Mouse (Mus musculus): ENCODE results near the gene Tmem156.

Gene Tmem156

DNA sequence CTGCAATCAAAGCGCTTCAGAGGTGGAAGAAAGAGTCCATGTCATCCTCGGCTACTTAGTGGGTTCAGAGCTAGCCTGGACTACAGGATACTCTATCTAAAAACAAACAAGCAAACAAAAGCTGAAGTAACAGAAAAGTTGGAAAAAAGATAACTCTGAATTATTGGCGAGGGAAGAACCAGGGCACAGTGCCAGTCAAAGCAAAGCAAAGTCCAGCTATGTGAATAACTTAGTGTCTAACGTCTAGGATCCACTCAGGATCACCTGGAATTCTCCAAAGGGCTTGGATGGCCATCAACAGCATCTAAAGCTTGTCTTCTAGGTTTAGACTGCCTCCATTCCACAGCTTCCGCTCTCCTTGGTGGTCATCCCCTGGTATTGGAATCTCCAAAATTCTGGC lies 5.5 kb upstream of the Tmem156 start:
- no peak for DNase-seq (ENCODE audit: inconsistent ontology term)

DNA sequence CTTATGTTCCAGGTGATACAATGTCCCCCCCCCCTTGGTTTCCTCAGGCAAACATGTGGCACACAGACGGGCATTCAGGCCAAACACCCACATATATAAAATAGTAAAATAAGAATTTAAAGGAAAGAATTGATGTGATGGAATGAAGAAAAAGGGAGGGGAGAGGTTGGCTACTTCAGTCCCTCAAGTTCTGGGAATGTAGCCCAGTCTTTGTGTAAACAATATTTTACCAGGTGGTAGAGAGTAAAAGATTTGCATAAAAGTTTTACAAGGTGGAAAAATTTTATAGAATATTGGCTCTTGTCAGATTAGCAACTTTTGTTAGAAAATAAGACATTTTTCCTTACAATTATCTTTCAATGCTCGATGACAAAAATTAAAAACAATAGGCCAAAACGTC lies 4.9 kb upstream of the Tmem156 start:
- no peak for DNase-seq (ENCODE audit: inconsistent ontology term)

DNA sequence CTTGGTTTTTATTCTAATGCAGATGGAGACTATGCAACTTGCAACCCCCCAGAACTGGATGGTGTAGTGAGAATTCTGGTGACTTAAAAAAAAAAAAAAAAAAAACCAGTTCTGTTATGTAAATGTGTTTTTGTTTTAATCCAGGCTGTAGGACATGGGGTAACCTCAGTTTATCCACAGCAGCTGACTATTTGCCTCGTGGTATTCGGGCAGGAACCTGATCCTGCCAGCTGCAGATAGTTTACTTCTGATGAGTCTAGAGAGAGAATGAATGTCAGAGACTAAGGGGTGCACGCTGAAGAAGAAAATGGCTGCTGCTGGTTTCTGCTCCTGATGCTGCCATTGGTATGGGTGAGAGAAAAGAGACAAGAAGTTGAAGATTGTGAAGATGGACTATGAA lies 4.2 kb upstream of the Tmem156 start:
- no peak for DNase-seq (ENCODE audit: inconsistent ontology term)

DNA sequence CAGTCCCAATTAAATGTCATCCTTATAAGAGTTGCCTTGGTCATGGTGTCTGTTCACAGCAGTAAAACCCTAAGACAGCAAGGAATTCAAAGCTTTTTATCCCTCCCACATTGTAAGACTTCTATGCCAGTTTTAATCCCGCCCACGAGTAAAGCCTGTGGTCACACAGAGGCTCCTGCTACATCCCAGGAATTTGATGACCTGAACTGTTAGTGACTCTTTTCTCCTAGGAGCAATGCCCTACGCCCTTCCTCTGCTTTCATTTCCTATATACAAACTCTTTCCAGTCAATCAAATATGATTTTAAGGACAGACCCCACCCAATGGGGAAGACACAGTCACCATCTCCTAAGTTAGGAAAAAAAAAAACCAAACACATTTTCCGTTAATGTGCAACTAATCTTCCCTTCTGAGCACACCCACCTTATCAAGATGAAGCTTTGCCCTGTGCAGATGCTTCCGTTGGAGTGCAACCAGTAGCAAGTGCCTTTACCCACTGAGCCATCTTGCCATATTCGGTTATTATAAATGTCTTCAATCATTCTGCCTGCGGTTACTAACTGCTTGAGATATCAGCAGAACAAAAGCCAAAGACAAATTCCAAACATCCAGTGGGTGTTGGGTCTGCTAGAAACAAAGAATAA lies 3.1 kb upstream of the Tmem156 start:
- no peak for DNase-seq (ENCODE audit: inconsistent ontology term)

DNA sequence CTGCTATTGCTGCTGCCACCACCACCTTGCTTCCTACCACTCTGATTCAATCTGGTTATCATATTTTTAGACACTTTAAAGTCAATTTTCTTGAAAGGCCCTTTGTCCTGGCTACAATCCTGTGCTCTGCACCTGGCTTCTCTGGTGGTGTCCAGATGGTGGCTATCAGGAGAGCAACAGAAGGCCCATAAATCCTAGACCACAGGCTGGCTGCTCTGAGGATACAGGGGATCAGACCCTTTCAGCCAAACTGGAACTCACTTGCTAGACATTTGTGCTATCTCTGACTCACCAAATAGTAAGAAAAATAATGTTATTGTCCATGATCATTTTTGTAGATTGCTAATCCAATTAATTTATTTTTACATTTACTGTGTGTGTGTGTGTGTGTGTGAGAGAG lies 1.8 kb upstream of the Tmem156 start:
- peak; percentile 54 for DNase-seq (ENCODE audit: inconsistent ontology term)

DNA sequence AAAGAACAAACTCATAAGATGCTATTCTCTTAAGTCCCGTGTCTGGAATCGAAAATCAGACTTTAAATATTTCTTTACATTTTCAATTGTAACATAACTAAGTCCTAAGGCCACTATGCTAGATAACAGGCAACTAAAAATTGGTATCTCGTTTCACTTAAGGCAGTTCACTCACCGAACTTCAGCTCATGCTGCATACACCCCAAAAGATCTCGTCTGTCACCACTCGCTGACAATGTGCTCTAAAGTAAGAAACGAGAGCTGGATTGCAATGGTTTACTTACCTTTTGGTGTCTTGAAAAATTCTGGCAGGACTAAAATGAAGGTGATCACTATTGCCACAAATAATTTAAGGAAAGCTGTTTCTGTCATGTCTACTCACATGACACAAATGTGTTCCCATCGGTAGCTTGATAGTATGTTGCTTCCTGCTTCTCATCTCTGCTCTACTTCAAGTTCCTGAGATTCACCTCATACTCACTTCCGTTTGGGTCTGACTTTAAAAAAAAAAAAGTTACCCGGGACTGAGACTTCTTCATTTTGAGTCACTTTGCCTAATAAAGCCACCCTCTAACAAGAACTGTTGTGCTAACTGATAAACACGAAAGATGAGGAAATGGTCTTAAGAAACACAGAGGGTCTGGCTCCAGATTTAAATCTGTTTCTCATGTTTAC lies 611 bp downstream of the Tmem156 start:
- no peak for DNase-seq (ENCODE audit: inconsistent ontology term)

DNA sequence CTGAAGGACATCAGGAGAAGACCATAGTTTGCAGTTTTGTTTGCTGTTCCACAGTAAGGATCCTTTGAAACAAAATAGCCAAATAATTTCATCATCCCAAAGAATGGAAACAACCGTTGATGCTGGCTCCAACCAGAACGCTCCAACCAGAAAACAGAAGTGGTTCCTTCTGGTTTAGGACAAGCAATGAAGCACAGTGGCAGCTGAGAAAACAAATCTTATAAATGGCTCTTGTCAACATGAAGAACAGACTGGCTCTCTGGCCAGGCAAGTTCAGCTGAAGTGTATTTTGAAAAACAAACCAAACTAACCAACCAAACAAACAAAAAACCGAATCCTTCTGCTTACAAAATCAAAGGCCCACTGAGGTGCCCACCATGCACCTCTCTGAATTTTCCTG lies 2.2 kb downstream of the Tmem156 start:
- no peak for DNase-seq (ENCODE audit: inconsistent ontology term)

DNA sequence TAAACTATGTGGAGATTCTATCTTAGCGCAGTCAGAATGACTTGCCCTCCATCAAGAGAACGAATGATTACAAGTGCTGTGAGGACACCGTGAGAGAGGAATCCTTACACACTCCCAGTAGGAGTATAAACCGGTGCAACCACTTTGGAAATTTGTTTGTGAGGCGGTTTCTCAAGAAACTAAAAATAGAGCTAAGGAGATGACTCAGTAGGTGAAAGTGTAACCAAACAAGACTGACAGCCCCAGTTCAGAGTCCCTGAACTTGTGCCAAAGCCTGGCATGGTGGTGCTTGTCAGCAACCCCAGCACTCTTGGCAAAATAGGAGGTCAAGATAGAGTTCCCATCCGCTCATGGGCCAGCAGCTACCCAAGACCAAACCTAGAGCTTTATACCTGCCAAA lies 5.4 kb downstream of the Tmem156 start:
- no peak for DNase-seq (ENCODE audit: inconsistent ontology term)

DNA sequence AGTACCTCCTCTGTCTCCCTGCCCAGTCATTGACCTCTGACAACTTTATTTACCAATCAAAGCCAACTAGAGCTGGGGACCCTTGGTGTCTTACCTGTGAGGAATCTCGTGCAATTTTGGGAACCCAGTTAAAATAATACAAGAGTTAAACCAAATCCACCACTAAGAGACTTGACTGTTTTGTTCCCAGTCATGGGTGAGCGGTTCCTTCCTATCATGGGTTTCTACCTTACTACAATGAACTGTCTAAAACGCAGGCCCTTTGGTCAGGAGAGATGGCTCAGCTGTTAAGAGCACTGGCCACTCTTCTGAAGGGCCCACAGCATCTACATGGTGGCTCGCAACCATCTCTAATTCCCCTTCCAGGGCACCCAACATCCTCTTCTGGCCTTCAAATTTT lies 10.1 kb downstream of the Tmem156 start:
- no peak for DNase-seq (ENCODE audit: inconsistent ontology term)

DNA sequence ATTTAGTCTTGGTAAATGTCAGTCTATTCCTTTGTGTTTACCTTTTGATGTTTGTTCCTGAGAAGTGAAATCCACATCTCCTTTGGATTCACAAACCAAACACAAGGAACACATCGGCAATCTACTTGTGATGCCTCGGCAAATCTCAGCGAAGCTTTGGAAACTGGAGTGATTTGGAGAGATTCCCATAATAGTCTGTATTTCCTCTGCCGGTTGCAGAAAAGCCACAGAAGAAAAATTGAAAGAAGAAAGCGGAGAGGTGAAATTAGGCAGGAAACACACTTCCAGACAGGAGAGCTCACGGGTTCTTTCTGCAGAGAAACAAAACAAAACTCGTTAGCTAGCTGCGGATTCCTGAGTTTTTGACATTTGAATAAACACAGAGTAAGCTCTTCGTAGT lies 12.1 kb downstream of the Tmem156 start:
- DNase-seq (ENCODE audit: inconsistent ontology term): no peak

DNA sequence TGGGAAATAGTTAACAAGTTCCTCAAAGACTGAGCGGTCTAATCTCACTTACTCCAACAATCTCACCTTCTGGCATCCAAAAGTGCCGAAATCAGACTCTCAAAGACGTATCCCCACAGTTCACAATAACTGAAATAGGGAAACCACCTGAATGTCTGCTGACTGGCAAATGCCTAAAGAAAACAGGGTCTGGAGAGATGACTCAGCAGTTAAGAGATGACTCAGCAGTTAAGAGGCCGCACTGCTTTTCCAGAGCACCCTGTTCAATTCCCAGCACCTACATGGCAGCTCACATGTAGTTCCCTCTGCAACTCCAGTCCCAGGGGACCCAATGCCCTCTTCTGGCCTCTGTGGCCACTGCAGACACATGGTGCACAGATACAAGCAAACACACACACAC lies 13.9 kb downstream of the Tmem156 start:
- DNase-seq (ENCODE audit: inconsistent ontology term): no peak

DNA sequence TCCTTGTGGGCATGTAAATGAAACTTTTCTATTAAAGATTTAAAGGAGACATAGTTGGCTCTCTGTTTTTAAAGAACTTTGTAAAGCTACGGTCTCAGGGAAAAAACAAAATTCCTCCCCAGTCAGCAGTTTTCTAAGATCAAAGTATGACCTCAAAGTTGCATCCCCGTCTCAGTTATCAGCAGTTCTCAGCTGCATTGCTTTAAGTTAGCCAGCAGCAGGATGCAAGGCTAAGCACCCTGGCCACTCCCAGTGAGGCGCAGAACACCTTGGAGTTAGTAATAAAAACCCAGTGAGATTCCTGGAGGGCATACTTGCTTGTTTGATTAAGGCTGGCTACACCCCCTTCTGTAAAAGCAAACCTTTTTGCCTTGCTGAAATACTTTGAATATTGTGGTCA lies 15.2 kb downstream of the Tmem156 start:
- no peak for DNase-seq (ENCODE audit: inconsistent ontology term)

DNA sequence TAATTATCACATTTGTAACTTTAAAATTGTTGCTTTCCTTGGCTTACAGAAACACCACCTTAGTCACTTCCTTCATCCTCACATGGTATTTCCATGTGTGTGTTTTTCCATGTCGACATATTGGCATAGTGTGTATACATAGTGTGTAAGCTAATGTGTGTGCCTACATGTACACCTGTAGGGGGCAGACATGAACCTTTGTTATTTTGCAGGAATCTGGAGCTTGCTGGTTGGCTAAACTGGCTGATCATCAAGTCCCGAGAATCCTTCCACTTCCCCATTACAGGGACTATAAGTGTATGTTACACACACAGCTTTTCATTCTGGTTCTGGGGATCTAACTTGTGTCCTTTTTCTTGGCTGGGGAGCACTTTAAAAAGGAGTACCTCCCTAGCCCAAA lies 15.8 kb downstream of the Tmem156 start:
- no peak for DNase-seq (ENCODE audit: inconsistent ontology term)

DNA sequence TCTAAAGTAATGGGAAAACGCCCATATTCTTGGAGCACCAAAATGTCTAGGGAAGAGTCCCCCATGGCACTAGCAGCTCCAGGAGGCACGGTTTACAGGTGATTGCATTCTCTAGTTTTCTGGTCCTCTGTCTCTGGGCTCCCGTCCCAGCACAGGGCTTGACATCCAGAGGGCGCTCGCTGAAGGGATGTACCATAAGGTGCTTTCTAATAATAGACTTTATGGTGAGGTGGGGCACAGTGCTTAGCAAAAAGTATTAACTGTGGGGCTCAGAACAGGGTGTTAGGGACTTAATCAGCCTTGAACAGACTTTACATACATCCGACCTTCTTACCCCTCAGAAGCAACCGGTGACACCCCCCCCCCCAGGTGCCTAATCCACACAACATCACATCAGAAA lies 17.2 kb downstream of the Tmem156 start:
- DNase-seq (ENCODE audit: inconsistent ontology term): no peak

DNA sequence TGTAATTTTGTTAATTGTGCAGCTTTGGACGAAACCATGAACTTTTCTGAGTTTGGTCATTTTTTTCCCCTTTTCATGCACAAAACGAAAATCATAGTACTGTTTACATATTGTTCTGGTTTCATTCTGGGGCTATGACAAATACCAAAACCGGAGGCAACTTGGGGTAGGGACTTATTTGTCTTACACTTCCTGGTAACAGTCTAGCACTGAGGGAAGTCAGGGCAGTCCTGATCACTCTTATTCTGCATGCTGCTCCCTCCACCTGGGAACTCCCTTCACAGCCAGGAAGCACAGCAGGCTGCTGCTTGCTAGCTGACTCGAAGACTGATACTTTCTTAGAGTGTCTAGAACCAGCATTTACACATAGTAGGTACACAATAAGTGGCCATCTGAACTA lies 18.7 kb downstream of the Tmem156 start:
- DNase-seq (ENCODE audit: inconsistent ontology term): no peak

DNA sequence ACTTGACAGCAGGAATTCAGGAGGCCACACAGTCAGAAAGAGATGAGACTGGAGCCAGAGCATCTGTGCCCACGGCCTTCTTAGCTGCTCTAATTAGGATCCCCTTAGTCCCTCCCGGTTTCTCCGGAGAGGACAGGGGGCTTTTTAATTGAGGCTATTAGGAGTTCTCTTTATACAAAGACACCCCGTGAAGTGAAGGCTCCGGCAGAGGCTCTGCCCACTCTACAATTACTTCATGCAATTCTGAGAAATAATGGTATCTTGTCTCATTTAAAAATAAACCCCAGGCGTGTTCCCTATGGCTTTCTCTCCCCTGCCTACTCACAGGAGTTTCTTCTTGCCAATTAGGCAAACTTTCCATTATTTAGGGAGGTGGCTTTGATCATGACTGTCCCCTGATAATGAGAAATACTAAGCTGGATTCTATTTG lies 20.2 kb downstream of the Tmem156 start:
- peak; percentile 85 for DNase-seq (ENCODE audit: inconsistent ontology term)

DNA sequence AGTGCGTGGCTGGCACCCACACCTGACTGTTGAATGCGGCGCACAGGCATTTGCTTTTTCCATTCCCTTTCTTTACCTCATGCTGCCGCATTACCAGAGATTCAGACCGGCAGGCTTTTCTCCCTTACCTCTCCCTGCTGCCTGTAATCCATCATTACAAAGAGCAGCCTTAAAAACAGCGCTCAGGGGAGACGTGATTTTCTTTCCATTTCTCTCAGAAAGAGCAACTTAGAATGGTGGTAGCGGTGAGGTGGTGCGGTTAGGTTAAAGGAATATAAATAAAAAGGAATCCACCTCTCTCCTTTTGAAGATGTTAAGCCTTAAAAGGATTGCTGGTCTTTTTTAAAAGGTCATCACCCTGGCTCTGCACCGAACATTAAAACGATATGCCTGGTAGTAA lies 22.1 kb downstream of the Tmem156 start:
- no peak for DNase-seq (ENCODE audit: inconsistent ontology term)

DNA sequence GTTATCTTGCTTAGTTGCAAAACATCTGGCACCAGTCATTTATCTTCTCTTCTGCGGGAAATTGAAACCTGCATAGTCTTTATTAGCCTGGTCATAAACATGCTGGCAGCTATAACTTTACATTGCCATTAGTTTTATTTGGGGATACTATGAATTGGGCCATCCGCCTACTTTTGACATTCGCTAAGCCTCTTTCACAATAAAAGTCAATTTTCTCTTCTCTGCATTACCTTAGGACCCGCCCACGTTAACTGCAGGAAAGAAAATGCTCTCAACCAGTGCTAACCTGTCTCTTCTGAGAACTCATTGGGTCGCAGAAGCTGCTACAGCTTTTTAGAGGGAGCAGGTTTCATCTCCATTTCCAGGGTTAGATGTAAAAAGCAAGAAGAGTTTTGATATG lies 23.8 kb downstream of the Tmem156 start:
- no peak for DNase-seq (ENCODE audit: inconsistent ontology term)

DNA sequence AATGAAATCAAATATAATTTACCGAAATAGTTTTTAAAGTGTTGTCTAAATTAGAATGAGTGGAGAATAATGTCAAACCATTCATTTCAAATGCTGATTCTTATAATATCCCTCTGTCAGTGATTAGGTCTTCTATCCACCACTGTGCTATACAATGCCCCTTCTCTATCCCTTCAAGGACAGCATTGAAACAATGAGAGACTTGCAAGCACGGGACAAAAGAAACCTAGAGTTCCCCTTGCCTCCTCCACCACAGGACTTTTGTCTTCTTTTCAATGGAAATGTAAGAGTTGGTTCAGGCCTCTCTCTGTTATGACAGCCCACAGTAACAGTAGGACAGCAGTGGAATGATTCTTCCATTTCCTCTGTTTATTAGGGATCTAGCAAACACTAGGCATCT lies 28.7 kb downstream of the Tmem156 start:
- no peak for DNase-seq (ENCODE audit: inconsistent ontology term)

DNA sequence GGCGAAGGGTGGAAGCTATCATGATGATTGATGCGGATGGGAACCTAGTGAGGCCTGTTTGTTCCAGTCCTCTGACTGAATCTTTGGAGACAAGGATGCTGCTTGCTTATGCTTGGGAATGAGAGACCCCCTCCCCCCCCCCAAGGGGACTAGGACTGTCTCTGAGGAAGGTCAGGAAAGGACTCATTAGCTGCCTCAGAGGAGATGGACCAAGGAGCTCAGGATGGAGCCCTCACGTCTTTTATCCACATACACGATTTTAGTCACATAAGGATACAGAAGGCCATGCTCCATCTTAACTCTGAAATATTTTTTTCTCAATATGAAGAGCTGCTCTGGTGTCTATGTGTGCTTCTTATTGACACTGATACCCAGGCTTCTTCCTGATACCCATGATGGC lies 29.7 kb downstream of the Tmem156 start:
- no peak for DNase-seq (ENCODE audit: inconsistent ontology term)

DNA sequence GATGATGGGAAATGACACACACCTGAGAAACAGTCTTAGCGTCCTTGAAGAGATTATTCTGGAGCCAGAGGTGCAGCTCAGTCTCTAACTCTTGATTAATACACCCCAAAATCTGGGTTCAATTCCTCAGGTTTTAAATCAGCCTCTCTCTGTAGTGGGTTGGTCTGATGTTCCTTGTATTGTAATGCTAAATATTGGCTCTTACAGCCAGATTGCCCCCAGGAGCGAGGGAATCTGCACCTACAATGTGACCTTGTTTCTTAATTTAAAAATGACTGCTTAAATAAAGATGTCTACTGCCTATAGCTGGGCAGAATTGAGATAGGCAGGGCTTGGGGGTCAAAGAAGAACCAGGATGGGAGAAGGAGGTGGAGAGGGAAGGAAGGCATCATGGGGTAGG lies 32.1 kb downstream of the Tmem156 start:
- no peak for DNase-seq (ENCODE audit: inconsistent ontology term)

DNA sequence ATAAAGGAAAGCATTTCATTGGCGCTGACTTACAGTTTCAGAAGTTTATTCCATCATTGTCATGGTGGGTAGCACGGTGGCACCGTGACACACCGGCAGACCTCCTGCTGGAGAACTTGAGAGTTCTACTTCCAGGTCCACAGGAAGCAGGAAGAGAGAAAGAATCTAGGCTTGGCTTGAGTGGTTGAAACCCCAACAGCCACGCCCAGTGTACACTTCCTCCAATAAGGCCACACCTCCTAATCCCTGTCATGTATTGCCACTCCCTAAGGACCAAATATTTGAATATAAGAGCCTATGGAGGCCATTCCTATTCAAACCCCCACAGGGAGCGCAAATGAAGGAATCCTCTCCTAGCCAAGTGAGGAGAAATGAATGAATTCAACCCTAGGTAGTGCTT lies 34.3 kb downstream of the Tmem156 start:
- no peak for DNase-seq (ENCODE audit: inconsistent ontology term)

DNA sequence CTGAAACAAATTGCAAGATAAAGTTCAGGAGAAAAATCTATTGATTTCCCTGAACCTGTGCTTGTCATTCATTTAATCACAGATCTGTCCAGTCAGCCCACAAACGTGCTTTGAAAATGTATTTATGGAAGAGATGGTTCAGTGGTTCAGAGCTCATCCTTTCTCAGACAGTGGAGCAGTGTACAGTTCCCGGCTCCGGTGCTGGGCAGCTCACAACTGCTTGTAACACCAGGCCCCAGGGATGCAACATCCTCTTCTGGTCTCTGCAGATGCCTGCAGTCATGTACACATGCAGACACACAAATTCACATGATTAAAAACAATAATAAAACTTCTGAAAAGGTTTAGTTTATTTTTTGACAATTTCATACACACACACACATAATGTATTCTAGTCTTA lies 40.4 kb downstream of the Tmem156 start:
- DNase-seq (ENCODE audit: inconsistent ontology term): no peak

DNA sequence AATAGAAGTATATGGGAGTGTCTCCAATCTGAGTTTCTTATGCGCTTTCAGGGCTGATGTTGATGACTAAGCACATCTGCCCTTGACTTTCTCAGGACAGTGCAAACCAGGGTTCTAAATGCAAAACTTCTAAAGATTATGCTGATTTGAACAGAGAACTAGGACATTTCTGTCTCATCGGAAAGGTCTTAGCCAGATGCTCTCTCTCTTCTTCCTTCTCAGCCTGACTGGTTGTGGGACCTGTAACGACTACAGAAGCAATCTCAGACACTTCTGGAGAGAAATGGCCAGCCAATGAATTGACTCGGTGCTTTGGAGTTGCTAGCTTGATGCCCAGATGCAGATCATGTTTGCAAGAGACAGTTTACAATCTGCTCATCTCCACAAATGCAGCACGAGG lies 42.1 kb downstream of the Tmem156 start:
- DNase-seq (ENCODE audit: inconsistent ontology term): no peak
